Mouse (Mus musculus): ENCODE data around the gene AI597479. TPM values are rescaled to one million over a fixed set of nuclear protein-coding genes. Genes with fewer than 3 reads are reported as not detected.

AI597479 gene
- polyA plus RNA-seq, 1 experiment, result 6.6 TPM

- Histone ChIP-seq H3K27me3 (ENCODE audit: control insufficient read depth, insufficient read depth, insufficient read length) (no peaks in the 10 kb centered on the region), H3K36me3 (ENCODE audit: control insufficient read depth, insufficient read depth) (no peaks in the 10 kb centered on the region), H3K4me3 (ENCODE audit: insufficient read depth, poor library complexity, severe bottlenecking) (no peak overlapping the region), H3K79me2 (ENCODE audit: control insufficient read depth, insufficient read depth) (peaks cover 25% of the 10 kb centered on the region), H3K79me3 (ENCODE audit: low read depth) (peaks cover 5% of the 10 kb centered on the region), H3ac (ENCODE audit: control insufficient read depth, insufficient read length, low read depth) (no peak overlapping the region)
- TF ChIP-seq MYOD1 (IDR thresholded peaks at IDR 0.05; ENCODE audit: control insufficient read depth, insufficient read length, low read depth) (no peak), MAX (IDR thresholded peaks at IDR 0.05) (no peak), USF1 (IDR thresholded peaks at IDR 0.05; ENCODE audit: low read depth) (no peak), FOSL1 (IDR thresholded peaks at IDR 0.05; ENCODE audit: insufficient read depth, low read length, poor library complexity, severe bottlenecking) (no peak), CTCF (IDR thresholded peaks at IDR 0.05; ENCODE audit: control insufficient read depth, insufficient read depth, insufficient read length) (no peak), CEBPB (IDR thresholded peaks at IDR 0.05; ENCODE audit: low read depth) (no peak)
Observed at GRCm38 (mm10) chr1:43090418-43090817, 8.1 kb upstream of the AI597479 start.

GRCm38 (mm10) chr1:43091306-43092055 lies 7.0 kb upstream of the AI597479 start:
- peak overlapping the region; percentile 66 for H3K4me3 ChIP-seq (ENCODE audit: insufficient read depth, poor library complexity, severe bottlenecking)
- peaks cover 5% of the 10 kb centered on the region for H3K79me3 ChIP-seq (ENCODE audit: low read depth)
- H3K27me3 ChIP-seq (ENCODE audit: control insufficient read depth, insufficient read depth, insufficient read length), result no peaks in the 10 kb centered on the region
- H3K79me2 ChIP-seq (ENCODE audit: control insufficient read depth, insufficient read depth), result peaks cover 25% of the 10 kb centered on the region
- H3ac ChIP-seq (ENCODE audit: control insufficient read depth, insufficient read length, low read depth), result peak overlapping the region; percentile 75
- TF ChIP-seq USF1 (IDR thresholded peaks at IDR 0.05; ENCODE audit: low read depth) (no peak), FOSL1 (IDR thresholded peaks at IDR 0.05; ENCODE audit: insufficient read depth, low read length, poor library complexity, severe bottlenecking) (no peak), CEBPB (IDR thresholded peaks at IDR 0.05; ENCODE audit: low read depth) (no peak), MYOG (IDR thresholded peaks at IDR 0.05; ENCODE audit: control insufficient read depth, extremely low read depth, insufficient read length) (no peak), MYOD1 (IDR thresholded peaks at IDR 0.05; ENCODE audit: control insufficient read depth, insufficient read length, low read depth) (no peak), MAX (IDR thresholded peaks at IDR 0.05) (no peak), CTCF (IDR thresholded peaks at IDR 0.05; ENCODE audit: control insufficient read depth, insufficient read depth, insufficient read length) (no peak)
- H3K36me3 ChIP-seq (ENCODE audit: control insufficient read depth, insufficient read depth), result no peaks in the 10 kb centered on the region

GRCm38 (mm10) chr1:43092056-43093015 lies 6.2 kb upstream of the AI597479 start:
- H3K4me3 ChIP-seq (ENCODE audit: insufficient read depth, poor library complexity, severe bottlenecking), result peak overlapping the region; percentile 66
- peaks cover 5% of the 10 kb centered on the region for H3K79me3 ChIP-seq (ENCODE audit: low read depth)
- H3K27me3 ChIP-seq (ENCODE audit: control insufficient read depth, insufficient read depth, insufficient read length), result no peaks in the 10 kb centered on the region
- H3ac ChIP-seq (ENCODE audit: control insufficient read depth, insufficient read length, low read depth), result peak overlapping the region; percentile 75
- H3K36me3 ChIP-seq (ENCODE audit: control insufficient read depth, insufficient read depth), result no peaks in the 10 kb centered on the region
- peaks cover 25% of the 10 kb centered on the region for H3K79me2 ChIP-seq (ENCODE audit: control insufficient read depth, insufficient read depth)
- TF ChIP-seq USF1 (IDR thresholded peaks at IDR 0.05; ENCODE audit: low read depth), result no peak
- TF ChIP-seq MAX (IDR thresholded peaks at IDR 0.05), result no peak
- no peak for TF ChIP-seq FOSL1 (IDR thresholded peaks at IDR 0.05; ENCODE audit: insufficient read depth, low read length, poor library complexity, severe bottlenecking)
- TF ChIP-seq CTCF (IDR thresholded peaks at IDR 0.05; ENCODE audit: control insufficient read depth, insufficient read depth, insufficient read length), result no peak
- TF ChIP-seq CEBPB (IDR thresholded peaks at IDR 0.05; ENCODE audit: low read depth), result no peak
- TF ChIP-seq MYOD1 (IDR thresholded peaks at IDR 0.05; ENCODE audit: control insufficient read depth, insufficient read length, low read depth), result no peak
- TF ChIP-seq MYOG (IDR thresholded peaks at IDR 0.05; ENCODE audit: control insufficient read depth, extremely low read depth, insufficient read length), result no peak

- Histone ChIP-seq H3K4me3 (ENCODE audit: insufficient read depth, poor library complexity, severe bottlenecking) (no peak overlapping the region), H3K36me3 (ENCODE audit: control insufficient read depth, insufficient read depth) (no peaks in the 10 kb centered on the region), H3K27me3 (ENCODE audit: control insufficient read depth, insufficient read depth, insufficient read length) (no peaks in the 10 kb centered on the region), H3ac (ENCODE audit: control insufficient read depth, insufficient read length, low read depth) (no peak overlapping the region), H3K79me2 (ENCODE audit: control insufficient read depth, insufficient read depth) (peaks cover 34% of the 10 kb centered on the region), H3K79me3 (ENCODE audit: low read depth) (peaks cover 6% of the 10 kb centered on the region)
- TF ChIP-seq CEBPB (IDR thresholded peaks at IDR 0.05; ENCODE audit: low read depth), result no peak
- no peak for TF ChIP-seq CTCF (IDR thresholded peaks at IDR 0.05; ENCODE audit: control insufficient read depth, insufficient read depth, insufficient read length)
- no peak for TF ChIP-seq MYOD1 (IDR thresholded peaks at IDR 0.05; ENCODE audit: control insufficient read depth, insufficient read length, low read depth)
- no peak for TF ChIP-seq FOSL1 (IDR thresholded peaks at IDR 0.05; ENCODE audit: insufficient read depth, low read length, poor library complexity, severe bottlenecking)
- TF ChIP-seq MAX (IDR thresholded peaks at IDR 0.05), result no peak
- no peak for TF ChIP-seq MYOG (IDR thresholded peaks at IDR 0.05; ENCODE audit: control insufficient read depth, extremely low read depth, insufficient read length)
- TF ChIP-seq USF1 (IDR thresholded peaks at IDR 0.05; ENCODE audit: low read depth), result no peak
Observed at GRCm38 (mm10) chr1:43094206-43094605, 4.3 kb upstream of the AI597479 start.

GRCm38 (mm10) chr1:43108729-43109128 lies 10.2 kb downstream of the AI597479 start:
- peaks cover under 1% of the 10 kb centered on the region for H3K79me3 ChIP-seq (ENCODE audit: low read depth)
- H3ac ChIP-seq (ENCODE audit: control insufficient read depth, insufficient read length, low read depth), result no peak overlapping the region
- no peak overlapping the region for H3K4me3 ChIP-seq (ENCODE audit: insufficient read depth, poor library complexity, severe bottlenecking)
- H3K79me2 ChIP-seq (ENCODE audit: control insufficient read depth, insufficient read depth), result peaks cover 15% of the 10 kb centered on the region
- H3K36me3 ChIP-seq (ENCODE audit: control insufficient read depth, insufficient read depth), result peaks cover 45% of the 10 kb centered on the region
- no peaks in the 10 kb centered on the region for H3K27me3 ChIP-seq (ENCODE audit: control insufficient read depth, insufficient read depth, insufficient read length)
- TF ChIP-seq USF1 (IDR thresholded peaks at IDR 0.05; ENCODE audit: low read depth), result no peak
- no peak for TF ChIP-seq FOSL1 (IDR thresholded peaks at IDR 0.05; ENCODE audit: insufficient read depth, low read length, poor library complexity, severe bottlenecking)
- TF ChIP-seq MYOD1 (IDR thresholded peaks at IDR 0.05; ENCODE audit: control insufficient read depth, insufficient read length, low read depth), result no peak
- TF ChIP-seq MAX (IDR thresholded peaks at IDR 0.05), result no peak
- no peak for TF ChIP-seq CTCF (IDR thresholded peaks at IDR 0.05; ENCODE audit: control insufficient read depth, insufficient read depth, insufficient read length)
- no peak for TF ChIP-seq MYOG (IDR thresholded peaks at IDR 0.05; ENCODE audit: control insufficient read depth, extremely low read depth, insufficient read length)
- TF ChIP-seq CEBPB (IDR thresholded peaks at IDR 0.05; ENCODE audit: low read depth), result no peak

All from C2C12 (cell line).